Mouse (Mus musculus): Measurements from ENCODE around the gene Aoc2.
"Not testable (repeated sequence)": the region's sequence is repeated elsewhere in the genome, so short reads cannot be mapped to it uniquely, and the experiment has no call there.

Gene Aoc2

DNA sequence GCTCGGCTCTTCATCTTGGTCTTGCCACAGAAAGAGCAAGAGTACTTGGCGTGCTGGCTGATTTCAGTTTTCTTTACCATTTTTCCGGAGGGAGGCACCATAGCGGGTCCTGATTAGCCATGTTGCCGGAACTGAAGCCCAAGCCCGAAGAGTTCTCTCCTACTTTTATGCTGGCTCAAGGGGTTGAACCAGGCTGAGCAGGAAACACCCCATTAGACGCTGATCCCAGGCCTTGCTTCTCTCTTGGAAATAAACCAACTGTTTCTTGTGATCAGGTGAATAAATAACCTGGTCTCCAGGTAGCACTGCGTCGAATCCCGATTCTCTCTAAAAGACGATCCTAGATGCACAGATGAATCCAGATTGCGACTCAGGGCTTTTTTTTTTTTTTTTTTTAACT is 28.6 kb downstream of the Aoc2 start:
- in situ Hi-C loops (cut with MseI, MboI) = no loop called here

DNA sequence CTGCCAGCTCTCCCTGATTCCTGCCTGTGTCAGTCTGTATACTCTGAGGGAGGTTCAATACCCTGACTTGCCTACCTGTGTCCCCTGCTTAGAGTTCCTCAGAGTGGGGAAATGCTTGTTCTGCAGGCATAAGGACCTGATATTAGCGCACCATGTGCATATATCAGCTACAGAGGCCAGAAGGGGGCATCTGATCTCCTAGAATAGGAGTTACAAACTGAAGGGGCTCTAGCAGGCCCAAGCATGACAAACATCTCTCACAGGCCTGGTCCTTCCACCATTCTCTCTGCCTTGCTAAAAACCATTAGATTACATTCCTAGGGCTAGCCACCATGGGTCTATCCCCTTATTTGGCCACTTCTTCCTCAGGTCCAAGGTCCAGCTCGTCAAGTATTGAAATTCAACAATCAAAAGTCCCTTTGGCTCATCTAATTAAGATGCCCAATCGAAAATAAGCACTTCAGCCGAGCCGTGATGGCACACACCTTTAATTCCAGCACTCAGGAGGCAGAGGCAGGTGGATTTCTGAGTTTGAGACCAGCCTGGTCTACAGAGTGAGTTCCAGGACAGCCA is 29.7 kb downstream of the Aoc2 start:
- in situ Hi-C loops (cut with MseI, MboI) = no loop called here

DNA sequence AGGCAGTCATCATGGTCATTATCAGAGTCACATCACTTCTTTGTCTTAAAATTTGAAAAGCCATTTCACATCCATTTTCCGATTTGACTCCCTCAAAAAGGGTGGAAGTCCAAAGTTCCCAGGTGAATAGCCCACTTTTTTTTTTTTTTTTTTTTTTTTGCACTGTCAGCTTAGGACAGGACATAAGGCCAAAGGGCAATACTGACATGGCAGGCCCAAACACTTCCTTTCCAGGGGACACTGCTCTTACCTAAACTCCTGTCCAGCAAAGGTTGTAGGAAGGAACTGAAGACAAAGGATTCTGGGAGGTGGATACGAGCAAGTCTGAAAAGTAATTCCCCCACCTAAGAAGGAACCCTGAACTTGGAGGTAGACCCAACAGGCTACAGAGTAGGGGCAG is 31.1 kb downstream of the Aoc2 start:
- in situ Hi-C loops (cut with MseI, MboI) = no loop called here

DNA sequence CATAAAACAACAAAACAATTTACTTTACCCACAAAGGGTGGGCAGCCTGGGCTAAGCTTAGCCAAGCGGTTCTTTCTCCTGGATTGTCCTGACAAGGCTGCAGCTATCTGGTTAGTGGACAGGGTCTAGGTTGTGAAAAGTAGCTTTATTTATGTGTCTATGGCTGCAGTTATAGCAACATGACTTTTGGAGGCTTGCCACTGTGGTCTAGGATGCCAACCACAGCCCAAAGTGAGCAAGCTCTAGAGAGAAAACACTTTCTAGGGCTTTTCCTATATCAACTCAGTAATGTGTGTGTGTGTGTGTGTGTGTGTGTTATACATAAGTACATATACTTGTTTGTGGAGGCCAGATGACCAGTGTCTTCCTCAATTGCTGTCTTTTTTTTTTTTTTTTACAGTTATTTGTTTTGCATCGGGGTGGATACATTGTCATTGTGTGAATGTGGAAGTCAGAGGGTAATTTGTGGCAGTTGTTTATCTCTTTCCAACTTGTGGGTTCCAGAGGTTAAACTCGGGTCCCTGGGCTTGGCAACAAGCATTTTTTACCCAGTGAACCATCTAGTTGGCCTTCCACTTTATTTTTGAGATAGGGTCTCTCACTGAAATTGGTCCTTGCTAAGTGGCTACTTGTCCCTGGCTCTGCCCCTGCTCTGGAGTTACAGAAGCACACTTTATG is 32.8 kb downstream of the Aoc2 start:
- in situ Hi-C loops (cut with MseI, MboI) = no loop called here

DNA sequence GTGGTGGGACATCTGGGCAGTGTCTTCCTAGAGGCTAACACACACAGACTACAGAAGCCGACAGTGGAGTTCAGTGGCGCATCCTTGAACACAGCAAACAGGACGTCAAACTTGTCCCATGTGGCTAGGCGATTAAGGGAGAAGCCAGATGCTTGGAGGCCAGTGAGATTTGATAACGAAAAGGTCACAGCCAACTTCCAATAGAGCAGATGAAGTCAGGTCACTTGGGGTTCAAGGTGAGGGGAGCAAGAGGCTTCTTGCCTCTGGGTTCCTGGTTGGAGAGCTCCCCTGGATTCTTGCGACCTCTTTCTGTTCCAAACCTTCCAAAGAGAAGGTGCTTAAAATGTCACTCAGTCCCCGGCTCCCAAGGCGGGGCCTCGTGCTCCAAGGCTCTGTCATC is 34.9 kb downstream of the Aoc2 start:
- in situ Hi-C loops (cut with MseI, MboI) = no loop called here

DNA sequence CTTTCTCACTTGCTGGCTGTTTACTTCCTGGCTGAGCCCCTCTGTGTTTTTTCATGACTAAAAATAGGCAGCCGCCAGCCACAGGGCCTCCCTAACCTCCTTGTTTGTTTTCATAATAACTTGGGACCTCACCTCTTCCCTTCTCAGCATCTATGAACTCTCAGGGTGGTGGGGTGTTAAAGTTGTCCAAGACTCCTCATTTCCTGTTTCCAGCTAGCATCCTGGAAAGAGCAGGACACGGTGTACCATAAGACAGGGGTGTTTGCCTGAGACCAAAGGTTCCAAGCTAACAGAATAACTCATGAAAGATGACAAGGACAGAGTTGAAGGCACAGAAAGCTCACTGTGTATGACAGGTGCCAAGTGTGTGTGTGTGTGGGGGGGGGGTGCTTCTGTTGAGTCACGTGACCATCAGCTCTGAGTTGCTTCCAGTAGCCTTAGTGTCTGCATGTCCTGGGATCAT is 35.8 kb downstream of the Aoc2 start:
- in situ Hi-C loops (cut with MseI, MboI) = no loop called here

DNA sequence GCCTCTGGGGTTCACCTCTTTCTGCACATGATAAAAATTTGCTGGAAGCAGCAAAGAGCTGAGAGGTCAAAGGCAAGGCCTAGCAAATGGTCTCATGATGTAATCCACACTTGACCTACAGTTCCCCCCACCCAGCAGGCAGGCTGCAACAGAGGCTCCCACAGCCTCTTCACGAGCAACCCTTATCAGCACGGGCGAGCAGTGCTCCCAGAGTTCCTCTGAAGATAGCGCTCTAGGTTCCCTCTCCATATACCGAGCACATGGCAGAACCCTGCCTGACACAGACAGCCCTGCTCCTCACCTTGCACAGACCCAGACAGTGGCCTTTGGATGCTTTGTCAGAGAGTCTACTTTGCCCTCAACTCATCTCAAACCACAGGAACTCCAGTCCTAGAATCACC is 39.7 kb downstream of the Aoc2 start:
- in situ Hi-C loops (cut with MseI, MboI) = no loop called here

DNA sequence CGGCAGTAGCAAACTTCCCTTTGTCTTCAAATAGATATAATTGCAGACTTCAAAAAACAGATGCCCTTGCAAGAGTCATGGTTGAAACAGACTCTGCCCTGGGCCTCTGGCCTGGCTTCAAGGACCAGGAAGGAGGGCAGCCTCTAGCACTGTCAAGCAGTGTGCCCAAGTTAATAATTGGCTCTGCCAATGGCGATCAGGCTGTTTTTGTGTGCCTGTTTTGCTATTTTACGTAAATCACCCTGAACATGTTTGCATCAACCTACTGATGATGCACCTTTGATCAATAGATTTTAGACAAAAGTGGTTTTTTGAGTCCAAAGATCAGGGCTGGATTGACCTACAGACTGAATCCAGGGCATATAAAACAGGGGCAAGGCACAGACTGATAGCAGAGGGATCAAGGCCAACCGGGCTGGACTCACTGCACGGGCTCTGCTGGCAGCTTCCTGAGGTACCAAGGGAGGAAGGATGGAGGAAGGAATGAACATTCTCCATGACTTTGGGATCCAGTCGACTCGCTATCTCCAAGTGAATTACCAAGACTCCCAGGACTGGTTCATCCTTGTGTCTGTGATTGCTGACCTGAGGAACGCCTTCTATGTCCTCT is 42.6 kb downstream of the Aoc2 start, which contains the start of gene G6pc:
Gene G6pc (plus strand): TSS at position 236 of the 610 bp plus-strand sequence.
- in situ Hi-C loops (cut with MseI, MboI) = no loop called here

DNA sequence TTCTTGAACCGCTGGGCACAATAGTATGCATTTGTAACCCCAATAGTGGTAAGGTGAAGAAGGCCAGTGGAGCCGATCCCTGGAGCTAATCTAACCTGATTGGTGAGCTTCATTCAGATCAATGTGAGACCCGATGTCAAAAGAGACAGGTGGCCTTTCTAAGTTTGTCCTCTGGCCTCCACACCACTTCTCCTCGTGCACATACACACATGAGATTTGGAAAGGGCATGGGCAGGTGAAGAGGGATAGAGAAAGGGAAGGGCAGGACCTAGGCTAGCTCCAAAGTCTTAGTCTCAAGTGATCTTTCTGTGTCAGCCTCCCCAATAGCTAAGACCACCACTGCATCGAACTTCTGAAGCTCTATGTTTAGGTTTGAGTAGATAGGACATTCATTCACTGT is 45.3 kb downstream of the Aoc2 start:
- in situ Hi-C loops (cut with MseI, MboI) = no loop called here

DNA sequence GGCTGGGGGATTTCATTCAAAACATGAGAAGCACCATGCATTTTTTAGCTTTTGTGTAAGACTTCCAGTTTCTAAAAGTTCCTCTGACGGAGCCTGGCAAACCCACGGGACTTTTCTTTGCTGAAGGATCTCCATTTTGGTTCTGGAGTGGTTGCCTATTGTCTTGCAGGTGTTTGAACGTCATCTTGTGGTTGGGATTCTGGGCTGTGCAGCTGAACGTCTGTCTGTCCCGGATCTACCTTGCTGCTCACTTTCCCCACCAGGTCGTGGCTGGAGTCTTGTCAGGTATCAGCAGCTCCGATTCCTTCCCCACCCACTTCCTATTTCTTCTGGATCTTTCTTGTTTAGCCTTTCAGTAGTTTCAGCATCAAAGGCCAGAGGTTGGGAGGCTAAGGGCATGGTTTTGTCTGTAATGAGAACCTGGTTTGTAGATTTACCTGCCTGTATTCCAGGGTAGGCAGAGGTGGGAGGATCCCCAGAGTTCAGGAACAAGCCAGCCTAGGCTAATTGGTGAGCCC is 49.6 kb downstream of the Aoc2 start:
- in situ Hi-C loops (cut with MseI, MboI) = no loop called here

DNA sequence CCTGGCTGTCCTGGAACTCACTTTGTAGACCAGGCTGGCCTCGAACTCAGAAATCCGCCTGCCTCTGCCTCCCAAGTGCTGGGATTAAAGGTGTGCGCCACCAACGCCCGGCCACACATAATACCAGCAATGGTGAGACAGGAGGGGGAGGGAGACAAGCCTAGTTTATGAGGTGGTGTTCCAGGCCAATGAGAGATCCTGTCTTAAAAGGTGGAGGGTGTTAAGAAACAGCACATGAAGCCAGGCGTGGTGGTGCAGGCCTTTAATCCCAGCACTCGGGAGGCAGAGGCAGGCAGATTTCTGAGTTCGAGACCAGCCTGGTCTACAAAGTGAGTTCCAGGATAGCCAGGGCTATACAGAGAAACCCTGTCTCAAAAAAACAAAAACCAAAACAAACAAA is 53.3 kb downstream of the Aoc2 start:
- in situ Hi-C loops (cut with MseI, MboI) = not testable (repeated sequence)

DNA sequence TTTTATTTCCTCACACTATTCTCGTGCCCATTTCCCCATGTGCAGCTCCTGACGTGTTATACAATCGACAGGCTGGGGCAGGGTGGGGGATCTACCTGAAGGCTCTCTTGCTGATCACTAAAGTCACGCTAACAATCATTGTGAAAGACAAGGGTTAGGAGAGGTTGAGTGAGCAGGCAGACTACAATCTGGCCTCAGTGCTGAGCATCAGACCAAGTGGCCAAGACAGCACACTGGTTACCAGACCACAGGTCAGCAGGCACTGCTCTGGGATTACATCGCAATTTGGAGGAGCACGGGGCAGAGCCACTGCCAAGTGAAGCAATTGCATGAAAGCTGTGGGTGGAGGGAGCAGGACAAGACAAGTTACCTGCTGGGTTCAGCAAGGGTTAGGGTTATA is 54.1 kb downstream of the Aoc2 start:
- in situ Hi-C loops (cut with MseI, MboI) = no loop called here
